In the genomic region with DNA sequence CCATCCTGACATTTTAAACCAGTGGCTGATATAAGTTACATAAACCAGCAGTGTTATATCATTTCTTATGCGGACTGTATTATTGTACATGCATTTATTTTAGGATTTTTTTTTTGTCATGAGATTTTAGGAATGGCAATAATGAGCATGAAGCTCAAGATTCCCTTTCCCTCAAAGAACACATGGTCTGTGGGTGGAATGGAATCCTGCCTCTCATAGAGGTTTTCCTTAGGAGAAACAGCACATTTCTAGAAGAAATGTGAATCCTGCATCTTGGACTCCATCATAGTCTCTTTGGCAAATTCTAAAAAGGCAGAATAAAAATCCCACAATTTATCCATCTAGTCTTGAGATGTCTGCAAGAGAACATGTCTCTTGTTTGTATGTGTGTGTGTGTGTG, we compare ENCODE assay signal across 13 mouse cellular contexts. TPM values are rescaled to one million over a fixed set of nuclear protein-coding genes. Genes with fewer than 3 reads are reported as not detected.
"Had no signal": no experiment of that assay in that cellular context is flagged by ENCODE, and none has a peak within 500 bp of the region (broad histone marks: within the 10 kb centered on the region; RNA-seq: fewer than 3 reads in every experiment).

No protein-coding gene starts in this region.

- DNase-seq: liver, postnatal 0 days; lung, adult 2 months; lung, postnatal 14 days; lung, postnatal 36 days; thymus, adult 18-20 months; thymus, postnatal 14 days; thymus, postnatal 36 days had no signal

- ATAC-seq: liver, postnatal 0 days; lung, postnatal 0 days; midbrain, embryonic 13.5 days; midbrain, embryonic 15.5 days had no signal

RNA-seq across cellular contexts. Expression of a gene that starts 35.7 kb away (rescaled TPM):
- total RNA-seq: megakaryocyte progenitor cell, adult 5-6 weeks; monocyte, adult 5-6 weeks; neutrophil, adult 5-6 weeks had no signal
